Mouse (Mus musculus) heart, embryonic 11.5 days (tissue): Measurements from ENCODE around the gene Ifit3. TPM values are rescaled to one million over a fixed set of nuclear protein-coding genes. Genes with fewer than 3 reads are reported as not detected.

Experiments
- ATAC-seq: fragments of 200-750 bp; cut with Nextera tagmentation; replicated peaks from 2 replicates; pipeline ENCODE4 v1.8.0; 2017; ENCODE audit warnings: moderate library complexity; ENCODE audit not compliant: insufficient number of reproducible peaks, low FRiP score, low TSS enrichment
- H3K27ac ChIP-seq: fragments of 300-500 bp; sonication (generic); 2 replicates; pipeline ENCODE4 v1.5.1; 2014; ENCODE audit warnings: mild to moderate bottlenecking, low read depth, low read length
- H3K27me3 ChIP-seq: fragments of 300-500 bp; sonication (generic); 2 replicates; pipeline ENCODE4 v1.6.1; 2014; ENCODE audit warnings: mild to moderate bottlenecking, low read length, mixed read lengths; ENCODE audit not compliant: control insufficient read depth, insufficient read depth
- H3K36me3 ChIP-seq: fragments of 300-500 bp; sonication (generic); 2 replicates; pipeline ENCODE4 v1.6.1; 2014; ENCODE audit warnings: mild to moderate bottlenecking, low read length, moderate library complexity, mixed read lengths; ENCODE audit not compliant: control insufficient read depth, insufficient read depth
- H3K4me1 ChIP-seq: fragments of 300-500 bp; sonication (generic); 2 replicates; pipeline ENCODE4 v1.6.1; 2014; ENCODE audit warnings: low read length; ENCODE audit not compliant: control insufficient read depth, insufficient read depth
- H3K4me2 ChIP-seq: fragments of 300-500 bp; sonication (generic); 2 replicates; pipeline ENCODE4 v1.6.1; 2014; ENCODE audit warnings: mild to moderate bottlenecking, moderate library complexity
- H3K4me3 ChIP-seq: fragments of 300-500 bp; sonication (generic); 2 replicates; pipeline ENCODE4 v1.5.1; 2014; ENCODE audit warnings: low read depth, low read length
- H3K9ac ChIP-seq: fragments of 300-500 bp; sonication (generic); 2 replicates; pipeline ENCODE4 v1.6.1; 2014; ENCODE audit warnings: mild to moderate bottlenecking, low read depth, low read length, moderate library complexity
- H3K9me3 ChIP-seq: fragments of 300-500 bp; sonication (generic); replicated peaks from 2 replicates; pipeline ENCODE4 v1.6.1; 2016; ENCODE audit warnings: low read length; ENCODE audit not compliant: control insufficient read depth
- WGBS: fragments of 180-500 bp; shearing (Covaris S2); extraction: QIAGEN DNeasy Blood & Tissue Kit; methylation state at CpG from one replicate; pipeline ENCODE4 v1.1.7; 2014; ENCODE audit not compliant: insufficient replicate concordance; 5-methylcytosine and 5-hydroxymethylcytosine counted together
- polyA plus RNA-seq: library from polyadenylated mRNA; unstranded; fragments of >200 nt; fragmentation: Nextera tagmentation; extraction: Ambion mirVana; gene quantifications from 2 replicates; pipeline ENCODE4 v1.2.1, GENCODE M21; 2014

The Ifit3 gene
- polyA plus RNA-seq, 1 experiment from 2014 or later, result 0.19 TPM

DNA sequence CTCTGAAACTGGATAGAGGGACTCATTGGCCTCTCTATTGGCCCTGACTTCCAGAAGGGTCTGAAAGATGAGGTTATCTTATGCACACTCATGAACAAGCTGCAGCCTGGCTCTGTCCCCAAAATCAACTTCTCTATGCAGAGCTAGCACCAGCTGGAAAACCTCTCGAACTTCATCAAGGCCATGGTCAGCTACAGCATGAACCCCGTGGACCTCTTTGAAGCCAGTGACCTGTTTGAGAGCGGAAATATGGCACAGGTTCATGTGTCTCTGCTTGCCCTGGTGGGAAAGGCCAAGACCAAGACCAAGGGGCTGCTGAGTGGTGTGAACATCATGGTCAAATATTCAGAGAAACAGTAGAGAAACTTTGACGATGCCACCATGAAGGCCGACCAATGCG is 40.5 kb downstream of the Ifit3 start:
- H3K4me3 ChIP-seq, result no peak overlapping the region
- WGBS, result 89% methylated on average over 6 of the region's 6 CpGs
- H3K4me1 ChIP-seq, result no peaks in the 10 kb centered on the region
- no peaks in the 10 kb centered on the region for H3K27me3 ChIP-seq
- no peak overlapping the region for H3K9ac ChIP-seq
- no peak for ATAC-seq
- no peaks in the 10 kb centered on the region for H3K36me3 ChIP-seq
- no peak overlapping the region for H3K27ac ChIP-seq
- H3K4me2 ChIP-seq, result no peak overlapping the region
- no peaks in the 10 kb centered on the region for H3K9me3 ChIP-seq

DNA sequence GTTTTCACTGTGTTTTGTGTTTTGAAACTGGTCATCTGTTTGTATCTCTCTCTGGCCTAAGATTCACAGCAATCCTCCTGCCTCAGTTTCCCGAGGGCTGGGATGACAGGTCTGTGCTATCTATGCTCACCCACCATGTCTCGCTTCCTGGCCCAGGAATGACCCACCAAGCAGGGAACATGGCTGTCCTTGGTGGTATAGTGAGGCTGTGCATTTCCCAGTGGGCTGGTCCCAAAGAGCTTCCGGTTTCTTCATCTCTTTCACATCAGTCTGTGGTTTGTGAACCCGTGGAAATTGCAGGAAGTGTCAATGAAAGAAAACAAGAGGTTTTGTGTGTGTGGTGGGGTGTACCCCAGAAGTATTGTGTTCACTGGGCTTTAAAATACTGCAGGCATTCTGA is 41.3 kb downstream of the Ifit3 start:
- H3K9me3 ChIP-seq, result no peaks in the 10 kb centered on the region
- H3K4me3 ChIP-seq, result no peak overlapping the region
- no peaks in the 10 kb centered on the region for H3K36me3 ChIP-seq
- no peak overlapping the region for H3K9ac ChIP-seq
- H3K27me3 ChIP-seq, result no peaks in the 10 kb centered on the region
- no peak overlapping the region for H3K4me2 ChIP-seq
- 65% methylated on average over 4 of the region's 4 CpGs for WGBS
- H3K27ac ChIP-seq, result no peak overlapping the region
- H3K4me1 ChIP-seq, result no peaks in the 10 kb centered on the region
- no peak for ATAC-seq

DNA sequence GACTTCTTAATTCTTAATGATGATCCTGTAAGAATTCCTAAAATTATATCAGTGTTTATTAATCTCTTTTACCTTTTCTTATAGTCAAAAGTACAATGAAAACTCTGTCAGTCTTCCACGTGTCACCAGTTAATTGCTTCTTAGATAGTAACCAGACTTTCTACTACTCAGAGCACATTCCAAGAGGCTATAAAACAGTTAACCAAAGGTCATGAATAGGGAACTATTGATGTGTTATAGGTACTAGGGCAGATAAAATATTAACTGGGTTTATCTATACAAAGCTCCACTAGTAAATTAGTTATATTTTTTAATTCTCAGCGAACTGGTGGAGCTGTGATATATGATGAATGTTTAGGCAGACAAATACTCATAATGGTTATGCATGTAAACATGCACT is 44.2 kb downstream of the Ifit3 start:
- H3K9ac ChIP-seq, result no peak overlapping the region
- H3K27me3 ChIP-seq, result no peaks in the 10 kb centered on the region
- no peaks in the 10 kb centered on the region for H3K4me1 ChIP-seq
- H3K4me3 ChIP-seq, result no peak overlapping the region
- H3K27ac ChIP-seq, result no peak overlapping the region
- H3K4me2 ChIP-seq, result no peak overlapping the region
- no peaks in the 10 kb centered on the region for H3K36me3 ChIP-seq
- ATAC-seq, result no peak
- WGBS, result 63% methylated on average over 2 of the region's 2 CpGs
- no peaks in the 10 kb centered on the region for H3K9me3 ChIP-seq

DNA sequence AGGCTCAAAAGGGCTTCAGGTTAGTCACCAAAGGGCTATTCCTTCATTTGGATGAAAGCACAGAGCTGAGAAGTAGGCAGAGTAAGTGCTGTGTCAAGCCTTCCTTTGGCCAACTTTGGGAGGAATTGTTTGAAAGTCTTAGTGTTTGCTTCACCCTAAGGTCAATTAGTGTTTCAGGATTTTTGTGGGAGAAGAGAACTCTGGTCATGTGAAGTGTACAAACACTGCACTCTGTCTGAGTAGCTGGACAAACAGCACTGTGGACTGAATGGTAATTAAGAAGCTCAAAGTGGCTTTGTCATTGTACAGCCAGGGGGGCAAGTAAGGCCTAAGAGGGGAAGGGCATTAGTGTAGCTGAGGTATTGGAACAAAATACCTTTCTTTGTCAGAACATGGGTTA is 48.2 kb downstream of the Ifit3 start:
- no peaks in the 10 kb centered on the region for H3K36me3 ChIP-seq
- no peak overlapping the region for H3K4me3 ChIP-seq
- H3K4me2 ChIP-seq, result no peak overlapping the region
- no peak overlapping the region for H3K27ac ChIP-seq
- H3K9ac ChIP-seq, result no peak overlapping the region
- H3K4me1 ChIP-seq, result no peaks in the 10 kb centered on the region
- ATAC-seq, result no peak
- no peaks in the 10 kb centered on the region for H3K27me3 ChIP-seq
- H3K9me3 ChIP-seq, result no peaks in the 10 kb centered on the region

DNA sequence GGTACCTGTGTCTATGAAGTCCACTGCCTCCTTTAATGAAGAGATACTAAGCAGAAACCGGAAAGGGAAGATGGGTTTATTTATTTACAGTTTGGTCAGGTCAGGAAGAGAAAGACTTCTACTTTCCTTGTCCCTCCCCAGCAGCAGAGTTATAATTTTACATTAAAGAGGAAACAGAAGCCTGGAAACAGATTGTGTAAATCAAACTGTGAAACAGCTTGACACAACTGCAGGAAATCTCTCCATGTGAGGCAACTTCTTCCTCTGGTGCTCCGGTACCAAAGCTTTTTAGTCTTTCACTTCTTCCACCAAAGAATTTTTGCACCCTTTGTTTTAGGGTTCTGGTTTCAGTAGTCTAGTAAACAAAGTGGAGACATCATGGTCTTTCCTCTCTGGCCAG is 50.2 kb downstream of the Ifit3 start:
- Histone ChIP-seq H3K4me1 (no peaks in the 10 kb centered on the region), H3K27me3 (no peaks in the 10 kb centered on the region), H3K36me3 (no peaks in the 10 kb centered on the region), H3K9me3 (no peaks in the 10 kb centered on the region), H3K4me2 (no peak overlapping the region), H3K9ac (no peak overlapping the region), H3K4me3 (no peak overlapping the region), H3K27ac (no peak overlapping the region)
- ATAC-seq, result no peak
- 68% methylated on average over 2 of the region's 2 CpGs for WGBS

DNA sequence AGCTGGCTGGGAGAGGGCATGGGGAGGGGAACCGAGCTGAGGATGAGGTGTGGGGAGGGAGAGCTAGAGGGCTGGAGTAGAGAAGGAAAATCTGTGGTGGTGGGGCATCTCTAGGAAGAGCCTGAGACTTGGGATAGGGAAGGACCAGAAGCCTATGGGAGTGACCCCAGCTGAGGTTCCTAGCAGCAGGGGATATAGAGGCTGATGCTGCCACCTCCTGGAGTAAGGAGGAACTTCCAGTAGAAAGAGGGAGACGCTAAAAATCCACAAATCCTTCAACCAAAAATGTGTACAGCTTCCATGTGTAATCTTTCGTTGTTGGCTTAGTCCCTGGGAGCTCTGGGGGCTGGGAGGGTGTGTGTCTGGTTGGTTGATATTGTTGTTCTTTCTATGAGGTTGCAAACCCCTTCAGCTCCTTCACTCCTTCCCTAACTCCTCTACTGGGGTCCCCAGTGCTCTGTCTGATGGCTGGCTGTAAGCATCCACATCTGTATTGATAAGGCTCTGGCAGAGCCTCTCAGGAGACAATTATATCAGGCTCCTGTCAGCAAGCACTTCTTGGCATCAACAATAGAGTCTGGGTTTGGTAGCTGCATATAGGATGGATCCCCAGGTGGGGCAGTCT is 53.7 kb downstream of the Ifit3 start:
- H3K4me2 ChIP-seq, result no peak overlapping the region
- H3K4me3 ChIP-seq, result no peak overlapping the region
- no peaks in the 10 kb centered on the region for H3K27me3 ChIP-seq
- H3K4me1 ChIP-seq, result no peaks in the 10 kb centered on the region
- H3K27ac ChIP-seq, result no peak overlapping the region
- no peaks in the 10 kb centered on the region for H3K9me3 ChIP-seq
- ATAC-seq, result no peak
- no peak overlapping the region for H3K9ac ChIP-seq
- 13% methylated on average over 3 of the region's 3 CpGs for WGBS
- no peaks in the 10 kb centered on the region for H3K36me3 ChIP-seq

Other genes starting within 250 kb of the Ifit3 start
- gene Ch25h, start 108.4 kb upstream of the Ifit3 start, polyA plus RNA-seq, result 1.8 and 3.7 TPM in 2 replicates
- 36.2 and 41.2 TPM in 2 replicates for gene Lipa, start 56.1 kb upstream of the Ifit3 start, polyA plus RNA-seq
- gene Ifit2, start 32.8 kb upstream of the Ifit3 start, polyA plus RNA-seq, result 5.6 and 6.4 TPM in 2 replicates
- gene Ifit1bl1, start 18.4 kb downstream of the Ifit3 start, polyA plus RNA-seq, result 1.1 and 1.5 TPM in 2 replicates
- 0.14 and 0.44 TPM in 2 replicates for gene Ifit3b, start 24.4 kb downstream of the Ifit3 start, polyA plus RNA-seq
- gene Ifit1bl2, start 57.2 kb downstream of the Ifit3 start, polyA plus RNA-seq, result 0.73 and 1.0 TPM in 2 replicates
- gene Ifit1, start 57.3 kb downstream of the Ifit3 start, polyA plus RNA-seq, result 0.11 and 0.44 TPM in 2 replicates
- gene Slc16a12, start 163.8 kb downstream of the Ifit3 start, polyA plus RNA-seq, result 37.2 and 41.1 TPM in 2 replicates